Mouse (Mus musculus): ENCODE measurements around the gene Gtf2f2. TPM values are rescaled to one million over a fixed set of nuclear protein-coding genes. Genes with fewer than 3 reads are reported as not detected.
"Not testable (repeated sequence)": the region's sequence is repeated elsewhere in the genome, so short reads cannot be mapped to it uniquely, and the experiment has no call there.

Gtf2f2 gene
- polyA plus RNA-seq, 1 experiment from 2014 or later: 40.3 TPM

DNA sequence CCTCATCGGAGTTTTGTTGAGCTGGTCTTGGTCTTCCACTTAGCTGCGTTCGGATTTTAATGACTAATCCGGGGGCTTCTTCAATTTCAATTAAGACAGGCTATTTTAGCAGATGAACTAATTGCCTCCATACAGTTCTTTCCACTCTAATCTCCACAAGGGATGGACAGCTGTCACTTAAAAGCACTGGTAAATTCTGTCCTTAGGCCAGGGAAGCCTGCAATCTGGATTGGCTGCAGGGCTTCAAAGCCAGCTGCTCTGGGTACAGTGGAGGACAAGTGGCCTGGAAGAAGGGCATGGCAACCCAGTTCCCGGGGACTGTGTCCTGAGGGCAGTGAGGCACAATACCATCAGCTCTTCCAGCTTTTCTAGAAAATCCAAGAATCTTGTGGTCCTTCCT lies 139.6 kb downstream of the Gtf2f2 start:
- Histone ChIP-seq H3K4me2 (replicated peaks) (peak overlapping the region; percentile 38), H3K27me3 (no peaks in the 10 kb centered on the region), H3K4me3 (peak overlapping the region; percentile 14; the same call in 1 of the 2 replicates), H3K27ac (no peak overlapping the region), H3K9me3 (replicated peaks) (no peaks in the 10 kb centered on the region), H3K9ac (no peak overlapping the region), H3K36me3 (no peaks in the 10 kb centered on the region), H3K4me1 (no peaks in the 10 kb centered on the region)
- 16% methylated on average over 4 of the region's 5 CpGs for WGBS
- ATAC-seq (ENCODE audit: low FRiP score): peak; percentile 68

DNA sequence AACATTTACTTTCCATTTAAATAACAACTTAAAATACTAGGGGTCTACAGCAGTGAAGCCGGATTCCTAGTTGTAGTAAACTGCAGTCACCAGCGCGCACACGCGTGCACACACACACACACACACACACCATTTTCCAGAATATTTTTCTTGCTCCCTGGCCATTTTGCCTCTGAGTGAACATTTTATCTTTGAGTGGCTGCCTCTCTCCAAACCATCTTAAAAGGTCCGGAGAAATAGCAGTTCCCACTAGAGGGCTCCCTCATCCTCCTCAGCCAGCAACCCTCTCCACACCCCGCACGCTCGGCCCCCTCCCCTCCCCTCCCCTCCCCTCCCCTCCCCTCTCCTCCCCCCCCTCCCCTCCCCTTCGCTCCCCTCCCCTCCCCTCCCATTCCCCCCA lies 140.0 kb downstream of the Gtf2f2 start:
- peak; percentile 69; the same call in 1 of the 2 replicates for ATAC-seq (ENCODE audit: low FRiP score)
- H3K9ac ChIP-seq: no peak overlapping the region
- no peak overlapping the region for H3K27ac ChIP-seq
- H3K9me3 ChIP-seq (replicated peaks): no peaks in the 10 kb centered on the region
- no peaks in the 10 kb centered on the region for H3K4me1 ChIP-seq
- H3K4me3 ChIP-seq: peak overlapping the region; percentile 14; the same call in 1 of the 2 replicates
- no peaks in the 10 kb centered on the region for H3K36me3 ChIP-seq
- 18% methylated on average over 9 of the region's 10 CpGs for WGBS
- no peaks in the 10 kb centered on the region for H3K27me3 ChIP-seq
- peak overlapping the region; percentile 38 for H3K4me2 ChIP-seq (replicated peaks)

DNA sequence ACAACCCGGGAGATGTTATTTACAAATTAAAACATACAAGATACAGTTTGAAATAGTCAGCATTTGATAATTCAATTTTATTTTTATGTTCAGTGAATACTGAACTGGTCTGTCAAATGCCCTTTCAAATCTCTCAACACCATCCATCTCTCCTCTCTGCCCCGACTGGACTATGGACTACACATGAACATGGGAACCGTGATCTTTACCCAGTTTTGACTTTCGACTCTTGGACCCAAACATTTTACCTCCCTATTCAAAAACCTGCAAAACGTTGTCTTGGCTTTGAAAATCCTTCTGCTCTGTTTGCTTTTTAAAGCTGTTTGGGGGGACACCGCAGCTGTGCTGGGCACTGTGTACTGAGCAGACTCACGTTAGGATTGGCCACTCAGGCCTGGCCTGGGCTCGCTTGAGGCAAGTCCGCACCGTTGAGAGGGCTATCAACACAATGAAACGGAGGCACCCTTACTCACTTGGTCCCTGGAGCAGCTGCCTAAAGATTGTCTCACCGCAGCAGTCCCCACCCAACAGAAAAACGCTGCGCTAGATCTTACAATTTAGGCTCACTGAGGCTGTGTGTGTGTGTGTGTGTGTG lies 140.8 kb downstream of the Gtf2f2 start:
- Histone ChIP-seq H3K4me2 (replicated peaks) (no peak overlapping the region), H3K9me3 (replicated peaks) (no peaks in the 10 kb centered on the region), H3K27ac (no peak overlapping the region), H3K9ac (no peak overlapping the region), H3K4me1 (no peaks in the 10 kb centered on the region), H3K36me3 (no peaks in the 10 kb centered on the region), H3K4me3 (no peak overlapping the region), H3K27me3 (no peaks in the 10 kb centered on the region)
- 78% methylated on average over 14 of the region's 14 CpGs for WGBS
- no peak for ATAC-seq (ENCODE audit: low FRiP score)

DNA sequence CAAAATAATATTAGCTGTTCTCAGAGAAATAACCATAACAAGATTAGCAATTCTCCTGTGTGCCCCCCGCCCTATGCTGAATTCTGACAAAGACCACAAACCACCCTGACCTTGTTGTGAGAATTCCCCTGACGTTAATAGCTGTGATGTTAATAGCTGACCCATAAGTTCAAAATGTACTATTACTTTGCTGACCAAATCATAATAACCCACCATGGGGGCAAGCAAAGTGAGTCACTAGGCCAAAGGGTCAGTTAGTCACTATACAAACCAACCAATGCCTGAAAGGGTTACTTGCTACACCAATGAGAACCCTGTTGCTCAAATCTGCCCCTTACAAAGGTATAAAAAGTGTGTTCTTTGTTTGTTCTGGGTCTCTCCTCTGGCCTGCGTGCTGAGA lies 142.6 kb downstream of the Gtf2f2 start:
- ATAC-seq (ENCODE audit: low FRiP score); H3K9me3 ChIP-seq (replicated peaks): not testable (repeated sequence)
- 63% methylated on average over 3 of the region's 3 CpGs for WGBS

DNA sequence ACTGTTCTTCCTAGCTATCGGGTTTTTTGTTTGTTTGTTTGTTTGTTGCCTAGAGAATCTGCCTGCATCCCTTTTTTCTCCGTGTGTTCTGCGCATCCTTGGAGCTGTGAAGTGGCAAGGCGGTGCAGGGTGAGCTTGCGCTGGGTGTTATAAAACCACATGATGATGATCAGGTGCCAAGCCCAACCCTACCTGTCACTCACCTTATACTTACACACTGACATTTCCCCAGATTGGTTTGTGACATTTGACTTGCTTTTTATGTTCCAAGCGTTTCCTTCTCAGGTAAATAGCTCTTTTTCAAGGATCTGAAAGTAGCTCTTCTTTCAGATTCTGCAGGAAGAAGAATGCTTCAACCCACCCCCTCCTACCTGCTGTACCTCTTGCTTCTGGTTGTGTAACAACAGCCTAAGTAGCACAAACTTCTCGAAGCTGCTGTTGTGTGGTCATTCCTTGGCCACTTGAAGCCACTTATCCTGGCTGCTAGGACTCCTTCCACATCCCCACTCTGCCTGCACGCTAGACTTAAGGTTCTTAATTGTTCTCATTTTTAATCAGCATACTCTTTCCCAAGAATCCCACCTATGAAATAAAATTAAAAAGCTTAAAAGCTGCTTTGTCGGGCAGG lies 143.8 kb downstream of the Gtf2f2 start:
- Histone ChIP-seq H3K27ac (no peak overlapping the region), H3K4me3 (no peak overlapping the region), H3K4me1 (peaks cover 9% of the 10 kb centered on the region), H3K36me3 (no peaks in the 10 kb centered on the region), H3K4me2 (replicated peaks) (no peak overlapping the region), H3K9me3 (replicated peaks) (no peaks in the 10 kb centered on the region; the same call in 1 of the 2 replicates), H3K9ac (no peak overlapping the region), H3K27me3 (no peaks in the 10 kb centered on the region)
- 81% methylated on average over 9 of the region's 9 CpGs for WGBS
- ATAC-seq (ENCODE audit: low FRiP score): no peak

More for the DNA sequence above, 142.6 kb downstream of the Gtf2f2 start:
- H3K4me3 ChIP-seq; H3K36me3 ChIP-seq; H3K4me2 ChIP-seq (replicated peaks); H3K4me1 ChIP-seq; H3K9ac ChIP-seq; H3K27me3 ChIP-seq; H3K27ac ChIP-seq: not testable (repeated sequence)

DNA sequence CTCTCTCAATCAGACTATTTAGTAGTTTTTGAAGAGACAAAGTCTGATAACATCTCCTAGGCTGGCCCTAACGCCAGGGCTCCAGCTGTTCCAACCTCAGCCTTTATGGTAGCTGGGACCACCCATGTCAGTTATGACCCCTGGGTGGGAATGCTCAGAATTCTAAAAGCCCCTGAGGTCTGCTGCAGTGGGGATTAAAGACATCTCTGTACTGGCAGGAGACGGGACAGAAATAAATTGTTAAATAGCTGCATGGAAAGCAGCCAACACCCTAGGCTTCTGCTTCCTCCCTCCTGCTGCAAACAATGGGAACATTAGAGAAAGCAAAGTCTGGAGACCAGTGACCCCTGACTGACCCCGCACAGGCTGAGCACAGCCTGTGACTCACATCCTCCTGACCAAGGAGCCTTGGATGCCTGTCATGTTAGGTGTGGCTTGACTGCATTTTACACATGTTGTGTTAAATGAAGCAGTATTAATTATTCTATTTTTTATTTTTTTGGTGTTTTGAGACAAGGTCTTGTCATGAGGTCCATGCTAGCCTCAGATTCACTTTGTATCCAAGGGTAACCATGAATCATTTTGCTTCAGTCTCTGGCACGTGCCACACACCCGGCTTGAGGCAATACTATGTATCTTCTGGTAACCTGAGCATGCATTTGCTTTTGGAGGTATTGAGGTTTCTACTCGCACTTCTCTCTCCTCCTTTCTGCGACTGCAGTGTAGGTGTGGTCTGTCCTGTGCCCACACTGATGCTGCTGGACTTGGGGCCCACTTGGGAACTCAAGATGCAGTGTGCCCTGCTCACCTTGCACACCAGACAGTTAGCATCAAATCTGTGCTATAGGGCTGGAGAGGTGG lies 146.9 kb downstream of the Gtf2f2 start:
- H3K4me1 ChIP-seq: peaks cover 9% of the 10 kb centered on the region
- H3K27ac ChIP-seq: peak overlapping the region; percentile 55
- H3K9ac ChIP-seq: no peak overlapping the region
- 12% methylated on average over 7 of the region's 7 CpGs for WGBS
- no peaks in the 10 kb centered on the region; the same call in 1 of the 2 replicates for H3K9me3 ChIP-seq (replicated peaks)
- H3K27me3 ChIP-seq: no peaks in the 10 kb centered on the region
- no peaks in the 10 kb centered on the region for H3K36me3 ChIP-seq
- H3K4me2 ChIP-seq (replicated peaks): no peak overlapping the region; the same call in 1 of the 2 replicates
- no peak overlapping the region for H3K4me3 ChIP-seq
- peak; percentile 88 for ATAC-seq (ENCODE audit: low FRiP score)

DNA sequence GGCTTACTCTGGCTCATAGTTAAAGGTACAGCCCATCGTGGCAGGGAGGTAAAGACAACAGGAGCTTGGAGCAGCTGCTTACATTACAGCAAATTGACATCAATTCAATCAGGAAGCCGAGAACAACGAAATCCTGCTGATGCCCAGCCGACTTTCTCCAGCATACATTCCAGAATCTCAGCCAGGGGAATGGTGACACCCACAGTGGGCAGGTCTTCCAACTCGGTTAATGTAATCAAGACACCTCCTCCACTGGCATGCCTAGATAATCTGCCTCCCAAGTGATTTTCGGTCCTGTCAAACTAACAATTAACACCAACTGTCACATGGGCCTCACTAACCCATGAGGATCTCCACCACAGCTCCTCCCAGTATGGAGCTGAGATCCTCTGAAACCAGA lies 148.0 kb downstream of the Gtf2f2 start:
- no peak overlapping the region for H3K9ac ChIP-seq
- H3K4me1 ChIP-seq: peaks cover 9% of the 10 kb centered on the region
- H3K27me3 ChIP-seq: no peaks in the 10 kb centered on the region
- no peak overlapping the region for H3K27ac ChIP-seq
- WGBS: 91% methylated on average over 6 of the region's 6 CpGs
- no peak overlapping the region for H3K4me2 ChIP-seq (replicated peaks)
- no peak for ATAC-seq (ENCODE audit: low FRiP score)
- no peaks in the 10 kb centered on the region for H3K36me3 ChIP-seq
- H3K9me3 ChIP-seq (replicated peaks): no peaks in the 10 kb centered on the region; the same call in 1 of the 2 replicates
- no peak overlapping the region for H3K4me3 ChIP-seq

DNA sequence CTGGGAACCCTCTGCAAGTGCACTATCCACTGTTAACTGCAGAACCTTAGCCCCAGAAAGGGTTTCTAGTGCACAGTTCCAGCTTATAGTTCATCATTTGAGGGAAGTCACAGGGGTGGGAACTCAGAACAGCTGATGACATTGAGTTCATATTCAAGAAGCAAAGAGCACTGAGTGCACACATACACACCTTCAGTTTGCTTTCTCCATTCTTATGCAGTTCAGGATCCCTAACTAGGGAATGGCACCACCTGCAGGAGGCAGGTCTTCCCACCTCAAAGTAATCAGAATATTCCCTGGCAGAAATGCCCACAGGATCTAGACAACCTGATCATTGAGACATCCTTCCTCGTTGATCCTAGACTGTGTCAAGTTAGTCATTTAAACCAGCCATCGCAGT lies 151.0 kb downstream of the Gtf2f2 start:
- Histone ChIP-seq H3K9ac (no peak overlapping the region), H3K4me3 (no peak overlapping the region), H3K36me3 (no peaks in the 10 kb centered on the region), H3K27ac (no peak overlapping the region), H3K27me3 (no peaks in the 10 kb centered on the region), H3K9me3 (replicated peaks) (no peaks in the 10 kb centered on the region; the same call in 1 of the 2 replicates), H3K4me2 (replicated peaks) (no peak overlapping the region), H3K4me1 (peaks cover 9% of the 10 kb centered on the region)
- WGBS: 91% methylated on average over 2 of the region's 2 CpGs
- ATAC-seq (ENCODE audit: low FRiP score): no peak

DNA sequence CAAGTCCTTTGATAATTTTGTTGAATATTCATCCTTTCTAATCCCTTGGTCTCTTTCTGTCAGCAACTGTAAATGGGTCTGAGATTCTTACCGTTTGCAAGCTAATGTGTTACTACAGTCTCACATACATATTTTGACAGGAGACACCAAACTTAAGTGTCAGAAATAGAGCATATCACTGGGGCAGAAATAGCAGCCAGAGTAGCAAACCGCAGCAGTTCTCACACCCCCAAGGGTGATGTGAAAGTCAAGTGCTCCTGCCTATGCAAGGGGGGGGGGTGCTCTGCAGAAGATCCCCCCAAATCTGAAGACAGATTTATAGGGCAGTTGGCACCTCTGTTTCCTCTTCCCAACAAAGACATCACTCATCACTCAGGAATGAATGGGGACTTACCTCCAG lies 152.5 kb downstream of the Gtf2f2 start:
- no peak for ATAC-seq (ENCODE audit: low FRiP score)
- H3K36me3 ChIP-seq: no peaks in the 10 kb centered on the region; the same call in 1 of the 2 replicates

DNA sequence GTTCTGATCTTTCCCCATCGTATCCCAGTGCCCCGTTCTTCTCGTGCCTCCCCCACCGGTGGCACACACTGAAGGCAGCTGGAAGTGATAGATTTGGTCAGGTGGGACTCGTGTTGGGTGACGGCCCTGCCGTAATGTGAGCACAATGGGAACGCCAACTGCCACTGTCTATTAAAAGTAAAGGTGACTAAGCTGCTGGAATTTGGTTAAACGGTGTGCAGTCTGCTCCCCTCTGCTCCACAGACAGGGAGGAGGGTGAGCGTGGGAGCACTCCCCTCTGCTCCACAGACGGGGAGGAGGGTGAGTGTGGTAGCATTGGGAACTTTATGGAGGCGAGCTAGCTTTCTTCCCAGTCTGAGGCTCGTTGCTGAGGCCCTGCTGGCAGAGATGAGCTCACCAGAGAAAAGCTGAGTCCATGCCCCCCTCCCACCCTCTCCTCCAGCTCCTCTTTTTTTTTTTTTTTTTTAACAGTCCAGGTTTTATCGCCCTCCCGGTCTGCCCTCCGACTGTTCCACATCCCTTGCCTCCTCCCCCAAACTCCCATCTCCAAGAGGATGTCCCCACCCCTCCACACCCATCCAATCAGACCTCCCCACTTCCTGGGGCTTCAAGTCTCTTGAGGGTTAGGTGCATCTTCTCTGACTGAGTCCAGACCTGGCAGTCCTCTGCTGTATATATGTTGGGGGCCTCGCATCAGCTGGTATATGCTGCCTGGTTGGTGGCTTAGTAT lies 155.2 kb downstream of the Gtf2f2 start:
- Histone ChIP-seq H3K4me2 (replicated peaks) (no peak overlapping the region), H3K4me3 (no peak overlapping the region), H3K27ac (no peak overlapping the region), H3K9me3 (replicated peaks) (no peaks in the 10 kb centered on the region), H3K4me1 (no peaks in the 10 kb centered on the region), H3K36me3 (peaks cover 9% of the 10 kb centered on the region), H3K27me3 (no peaks in the 10 kb centered on the region), H3K9ac (no peak overlapping the region)
- ATAC-seq (ENCODE audit: low FRiP score): no peak
- WGBS: 54% methylated on average over 17 of the region's 17 CpGs

More for the DNA sequence above, 152.5 kb downstream of the Gtf2f2 start:
- H3K4me1 ChIP-seq: no peaks in the 10 kb centered on the region
- H3K9ac ChIP-seq: no peak overlapping the region
- H3K27ac ChIP-seq: no peak overlapping the region
- H3K4me3 ChIP-seq: no peak overlapping the region
- H3K4me2 ChIP-seq (replicated peaks): no peak overlapping the region
- H3K9me3 ChIP-seq (replicated peaks): no peaks in the 10 kb centered on the region; the same call in 1 of the 2 replicates
- no peaks in the 10 kb centered on the region for H3K27me3 ChIP-seq
- WGBS: 71% methylated on average over 2 of the region's 2 CpGs

DNA sequence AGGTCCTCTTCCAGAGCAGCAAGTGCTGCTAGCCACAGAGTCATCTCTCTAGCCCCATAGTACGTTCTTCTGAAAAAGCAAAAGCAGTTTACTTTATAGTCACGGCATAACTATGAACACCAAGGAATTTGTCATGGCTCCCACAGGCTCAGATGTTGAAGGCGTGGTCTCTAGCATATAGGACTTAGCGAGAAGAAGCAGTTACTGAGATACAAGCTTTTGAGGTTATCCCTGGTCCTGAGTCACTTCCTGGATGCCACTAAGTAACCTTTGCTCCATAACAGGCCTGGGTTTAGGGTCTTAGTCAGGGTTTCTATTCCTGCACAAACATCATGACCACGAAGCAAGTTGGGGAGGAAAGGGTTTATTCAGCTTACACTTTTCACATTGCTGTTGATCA lies 158.6 kb downstream of the Gtf2f2 start:
- 93% methylated on average over 5 of the region's 5 CpGs for WGBS
- Histone ChIP-seq H3K36me3 (peaks cover 40% of the 10 kb centered on the region), H3K27me3 (no peaks in the 10 kb centered on the region), H3K9me3 (replicated peaks) (no peaks in the 10 kb centered on the region), H3K4me3 (no peak overlapping the region), H3K4me1 (peaks cover 15% of the 10 kb centered on the region), H3K4me2 (replicated peaks) (no peak overlapping the region), H3K27ac (no peak overlapping the region), H3K9ac (no peak overlapping the region)
- ATAC-seq (ENCODE audit: low FRiP score): no peak

DNA sequence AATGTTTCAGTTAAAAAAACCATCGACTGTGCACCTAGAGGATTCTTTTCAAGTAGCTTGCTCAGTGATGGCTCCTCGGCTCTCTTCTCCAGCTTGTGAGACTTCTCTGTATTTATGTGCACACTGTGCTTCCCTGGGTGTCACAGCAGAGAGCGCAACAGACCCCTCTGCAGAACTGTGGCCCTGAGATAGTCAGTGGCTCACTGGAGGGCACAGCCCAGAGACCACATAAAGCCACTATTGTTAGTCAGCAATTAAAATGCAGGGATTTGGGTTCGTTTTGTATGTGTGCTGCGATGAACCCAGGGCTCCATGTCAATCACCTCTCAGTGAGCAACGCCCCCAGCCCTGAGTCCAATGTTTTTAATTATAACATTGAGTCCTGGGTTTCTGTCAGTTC lies 159.8 kb downstream of the Gtf2f2 start:
- Histone ChIP-seq H3K27me3 (no peaks in the 10 kb centered on the region), H3K9me3 (replicated peaks) (no peaks in the 10 kb centered on the region), H3K36me3 (peaks cover 45% of the 10 kb centered on the region), H3K4me2 (replicated peaks) (no peak overlapping the region), H3K4me1 (peaks cover 21% of the 10 kb centered on the region), H3K27ac (no peak overlapping the region), H3K9ac (no peak overlapping the region), H3K4me3 (no peak overlapping the region)
- WGBS: 35% methylated on average over 6 of the region's 6 CpGs
- peak; percentile 81 for ATAC-seq (ENCODE audit: low FRiP score)

Data from hindbrain, embryonic 12.5 days (tissue).